Mouse (Mus musculus) left cerebral cortex, postnatal 14 days (tissue): ENCODE measurements at regions not wholly inside any gene's neighbourhood (a gene's known extent, or its start where the extent isn't known, plus 50 kb on each side); places are given as distances from the start of the nearest gene placed in this dataset.
A peak's percentile ranks its signal among the peaks of the same experiment; 100 is the strongest.
"Not testable (repeated sequence)": the region's sequence is repeated elsewhere in the genome, so short reads cannot be mapped to it uniquely, and the experiment has no call there.

Experiments used
- DNase-seq, 2 experiments: peaks; one replicate each; pipeline ENCODE4 v3.0.0; 2021 to 2022; ENCODE audit warnings: low spot score in 2 of 2, mixed read lengths in 1 of 2
- intact Hi-C: fragments of 180-260 bp; cut with DNase I; formaldehyde crosslinking; loops from one replicate; pipeline ENCODE4 v1.15.1; 2025

DNA sequence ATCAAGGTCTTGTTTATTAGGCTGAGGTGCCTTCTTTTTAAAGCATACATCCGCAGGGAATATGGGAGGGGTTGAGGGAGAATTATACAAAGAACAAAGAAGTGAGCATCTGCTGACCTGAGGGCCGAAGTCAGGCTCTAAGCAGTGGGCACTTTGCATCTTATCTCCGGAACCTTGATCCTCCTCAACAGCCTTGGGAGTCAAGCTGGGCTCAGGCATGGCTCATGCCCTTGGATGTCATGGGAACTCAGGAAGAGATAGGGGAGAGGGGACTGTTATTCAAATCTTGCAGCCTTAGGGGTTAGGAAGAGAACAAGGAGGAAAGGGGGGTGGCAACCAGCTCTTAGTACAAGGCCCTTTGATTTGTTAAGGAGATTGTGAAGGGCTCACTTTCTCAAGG is 248.5 kb downstream of the Gm19965 start:
- intact Hi-C loops, DNase-seq: not testable (repeated sequence)

DNA sequence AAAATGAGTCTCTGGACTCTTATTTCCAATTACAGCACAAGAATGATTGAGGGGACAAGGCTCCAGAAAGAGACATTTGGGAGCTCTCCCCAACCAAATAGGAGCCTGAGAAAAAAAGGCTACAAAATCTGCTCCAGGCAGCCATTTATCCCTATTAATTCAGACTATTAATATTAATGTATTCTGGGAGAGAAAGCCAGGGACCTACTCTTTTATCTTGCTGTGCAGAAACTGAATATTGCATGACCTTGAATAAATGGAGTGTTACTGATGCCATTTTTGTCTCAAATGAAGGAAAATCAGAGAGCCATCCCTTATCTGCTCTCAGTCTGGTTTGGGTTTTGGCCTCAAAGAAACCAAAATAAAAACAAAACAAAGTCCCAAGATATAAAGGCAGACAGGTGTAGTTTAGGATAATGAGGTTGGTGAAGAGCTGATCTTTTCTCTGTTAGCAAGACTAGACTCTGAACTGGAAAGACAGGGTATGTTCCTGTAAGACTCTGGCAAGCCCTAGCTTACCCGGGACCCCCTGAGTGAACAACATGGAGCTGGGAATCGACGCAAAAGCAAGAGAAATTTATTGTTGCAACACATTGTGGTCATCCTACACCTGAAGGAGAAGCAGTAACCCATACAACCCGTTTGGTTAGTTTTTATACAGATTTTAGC is 264.5 kb downstream of the Gm19965 start:
- intact Hi-C loops: no loop called here
- DNase-seq: no peak

DNA sequence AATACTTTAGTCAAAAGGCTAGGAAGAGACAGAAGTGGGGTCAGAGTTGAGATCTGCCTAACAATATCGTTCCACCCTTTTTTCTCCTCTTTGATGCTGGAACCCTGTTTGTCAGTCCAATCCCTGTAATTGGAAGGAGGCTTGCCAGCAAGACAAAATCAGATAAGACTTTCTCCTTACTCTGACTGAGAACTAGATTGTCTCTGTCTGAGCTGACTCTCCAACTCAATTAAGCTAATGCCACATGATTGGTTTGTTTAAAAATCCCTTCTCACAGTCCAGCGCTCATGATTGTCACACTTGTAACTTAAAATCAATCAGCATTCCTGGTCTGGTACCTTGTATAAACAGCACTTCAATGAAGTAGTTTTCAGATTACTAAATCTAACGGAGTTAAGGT is 284.4 kb downstream of the Gm19965 start:
- intact Hi-C loops: no loop called here
- DNase-seq: no peak

DNA sequence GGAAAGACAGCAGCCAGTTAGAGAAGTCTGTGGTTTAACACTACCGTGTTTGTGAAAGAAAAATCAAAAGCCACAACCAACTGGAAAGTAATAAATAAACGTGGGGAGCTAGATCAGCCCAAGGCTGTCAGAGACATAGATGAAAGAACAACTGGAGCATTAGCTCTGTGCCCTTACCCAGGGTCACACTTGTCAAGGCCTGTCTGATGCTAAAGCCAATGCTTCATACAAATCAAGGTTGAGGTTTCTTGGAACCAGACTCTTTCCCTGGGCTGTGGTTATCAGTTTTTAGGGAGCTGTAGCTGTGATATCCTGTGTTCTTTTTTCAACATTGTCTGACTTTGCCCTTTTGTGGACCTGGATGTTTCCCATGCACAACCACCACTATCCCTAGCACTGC is 308.7 kb downstream of the Gm19965 start:
- intact Hi-C loops: no loop called here
- no peak for DNase-seq

DNA sequence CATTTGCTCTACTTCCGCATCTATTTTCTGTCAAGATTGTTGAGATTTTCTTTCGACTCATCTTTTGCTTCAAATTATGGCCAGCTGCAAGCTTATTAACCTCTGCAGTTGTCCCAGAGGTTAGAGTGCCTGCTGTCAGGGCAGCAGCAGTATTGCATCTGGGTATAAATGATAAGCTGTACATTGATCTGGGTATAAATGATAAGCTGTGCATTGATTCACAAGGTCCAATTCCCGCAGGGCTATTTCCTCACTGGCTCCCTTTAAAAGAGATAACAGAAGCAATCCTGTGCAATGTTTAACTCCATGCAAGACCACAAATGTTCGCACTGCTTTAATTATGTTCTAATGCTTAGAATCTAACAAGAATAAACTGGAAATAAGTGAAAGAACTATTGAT is 311.1 kb downstream of the Gm19965 start:
- no peak for DNase-seq
- intact Hi-C loops: no loop called here

DNA sequence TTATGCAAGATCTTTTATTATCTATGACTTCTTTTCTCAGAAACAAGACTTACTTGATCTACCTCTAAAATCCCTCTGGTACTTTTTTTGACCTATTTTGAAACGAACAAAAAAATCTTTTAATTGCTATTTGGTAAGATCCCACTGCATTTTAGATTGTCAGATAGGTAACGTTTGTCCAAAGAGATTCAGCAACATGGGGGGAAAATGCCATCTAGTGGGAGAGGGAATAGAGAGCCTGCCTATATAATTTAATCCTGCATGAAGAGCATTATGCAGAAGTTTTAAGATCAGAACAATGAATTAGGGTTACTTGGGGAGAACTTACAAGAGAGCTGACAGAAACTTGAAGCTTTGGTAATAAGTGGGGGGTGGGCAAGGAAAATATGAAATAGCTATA is 320.2 kb downstream of the Gm19965 start:
- peak; percentile 8 to 18 for DNase-seq
- intact Hi-C loops: no loop called here
